Mouse (Mus musculus) gastrocnemius, postnatal 36 days (tissue): ENCODE results near the gene Ldlrad3. TPM values are rescaled to one million over a fixed set of nuclear protein-coding genes. Genes with fewer than 3 reads are reported as not detected.
A peak's percentile ranks its signal among the peaks of the same experiment; 100 is the strongest.

ENCODE experiments used
- DNase-seq, 2 experiments: peaks; one replicate each; pipeline ENCODE4 v3.0.0; 2022
- intact Hi-C: fragments of 180-260 bp; cut with DNase I; formaldehyde crosslinking; loops from one replicate; pipeline ENCODE4 v1.15.1; 2025
- long read RNA-seq, 2 experiments: library from polyadenylated mRNA; stranded (forward); transcript quantifications; one replicate each; pipeline ENCODE4 v2.0.0; 2021
- total RNA-seq, 2 experiments: library from RNA; stranded (reverse); gene quantifications; 2 replicates each; pipeline ENCODE4 v1.2.3; 2021

Ldlrad3 gene
- 1 to 10 TPM; 4.1 to 5.4 TPM for total RNA-seq
- long read RNA-seq, experiment 1, partial matches to known transcripts = 0 of 7 reads
- long read RNA-seq, experiment 1, other reads (novel, unspliced or antisense) = 5 of 7 reads
- long read RNA-seq, experiment 2, partial matches to known transcripts = 2 of 6 reads
- long read RNA-seq, experiment 2, other reads (novel, unspliced or antisense) = 3 of 6 reads

DNA sequence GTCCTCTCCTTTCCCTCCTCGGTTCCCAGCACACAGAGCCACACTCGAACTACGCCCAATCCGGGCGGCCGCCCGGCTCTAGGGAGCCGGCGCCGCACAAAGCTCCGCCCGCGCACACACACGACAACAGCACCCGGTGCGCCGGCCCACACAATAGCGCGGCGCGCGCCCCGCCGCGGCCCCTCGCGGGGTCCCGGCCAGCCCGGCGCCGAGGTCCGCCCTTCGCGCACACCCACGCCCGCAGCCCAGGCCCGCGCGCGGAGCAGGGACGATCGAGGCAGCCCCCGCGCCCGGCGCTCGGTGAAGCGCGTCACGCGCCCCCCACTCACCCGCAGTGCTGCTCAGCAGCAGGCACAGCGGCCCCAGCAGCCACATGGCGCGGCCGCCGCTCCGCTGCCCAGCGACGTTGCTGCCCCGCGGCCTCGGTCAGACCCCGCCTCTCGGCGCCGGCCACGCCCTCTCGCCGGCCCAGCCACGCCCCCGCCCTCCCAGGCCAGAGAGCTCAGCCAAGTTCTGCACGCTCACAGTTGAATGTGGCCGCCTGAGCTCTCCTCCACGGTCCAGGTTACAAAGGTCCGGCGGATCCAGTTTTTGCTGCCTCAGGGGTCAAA, at the start of gene Ldlrad3:
Gene Ldlrad3, minus strand, starts transcription at position 435 of the 611 bp plus-strand sequence.
- intact Hi-C loops = loop anchor here (5.0 kb wide), 2 partner anchors 74 to 94 kb away; no protein-coding TSS in a partner anchor
- peak; percentile 88 to 92 for DNase-seq

DNA sequence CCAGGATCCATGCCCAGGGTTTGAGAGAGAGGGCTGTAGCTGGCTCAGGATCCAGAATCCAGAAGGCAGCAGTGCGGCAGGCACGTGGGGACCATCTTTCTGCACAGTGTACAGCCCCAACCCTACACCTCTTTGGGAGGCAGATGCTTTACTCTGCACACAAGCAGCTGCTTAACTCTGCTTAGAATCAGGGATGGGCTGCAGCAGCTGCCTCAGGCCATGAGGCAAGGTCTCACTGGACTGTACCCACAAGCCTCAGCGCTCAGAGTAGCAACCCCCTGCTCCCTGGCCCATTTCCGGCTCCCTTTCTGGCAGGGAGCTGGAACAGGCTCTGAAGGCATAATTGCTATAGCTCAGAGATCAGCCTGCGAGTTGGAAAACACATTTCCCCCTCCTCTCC, 45.3 kb upstream of the Ldlrad3 start:
- no peak for DNase-seq
- intact Hi-C loops = no loop called here

- DNase-seq = no peak
- intact Hi-C loops = no loop called here
These were observed 42.9 kb upstream of the Ldlrad3 start for GRCm38 (mm10) chr2:102229126-102229525.

GRCm38 (mm10) chr2:102228331-102228730, 42.1 kb upstream of the Ldlrad3 start:
- intact Hi-C loops = no loop called here
- DNase-seq = no peak

- no peak for DNase-seq
These were observed 41.7 kb upstream of the Ldlrad3 start for GRCm38 (mm10) chr2:102227839-102228238.

DNA sequence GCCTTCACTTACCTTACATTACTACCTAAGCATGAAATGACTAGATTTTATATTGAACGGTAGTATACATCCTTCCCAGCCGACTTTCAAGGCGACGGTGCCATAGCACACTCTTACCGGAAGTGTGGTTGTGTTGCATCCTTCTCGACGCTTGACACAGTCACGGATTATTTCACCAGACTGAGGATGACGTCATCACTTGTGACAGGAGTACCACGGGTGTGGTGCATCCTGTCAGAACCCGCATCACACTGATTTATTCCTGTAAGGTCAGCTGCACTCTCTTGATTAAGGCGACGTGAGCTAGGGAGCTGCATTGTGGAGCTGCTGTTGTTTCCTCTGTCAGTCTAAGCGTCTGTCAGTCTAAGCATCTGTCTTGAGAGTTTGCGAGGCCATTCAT, 40.1 kb upstream of the Ldlrad3 start:
- intact Hi-C loops = no loop called here
- DNase-seq = no peak

More at GRCm38 (mm10) chr2:102227839-102228238, 41.7 kb upstream of the Ldlrad3 start:
- intact Hi-C loops = no loop called here

DNA sequence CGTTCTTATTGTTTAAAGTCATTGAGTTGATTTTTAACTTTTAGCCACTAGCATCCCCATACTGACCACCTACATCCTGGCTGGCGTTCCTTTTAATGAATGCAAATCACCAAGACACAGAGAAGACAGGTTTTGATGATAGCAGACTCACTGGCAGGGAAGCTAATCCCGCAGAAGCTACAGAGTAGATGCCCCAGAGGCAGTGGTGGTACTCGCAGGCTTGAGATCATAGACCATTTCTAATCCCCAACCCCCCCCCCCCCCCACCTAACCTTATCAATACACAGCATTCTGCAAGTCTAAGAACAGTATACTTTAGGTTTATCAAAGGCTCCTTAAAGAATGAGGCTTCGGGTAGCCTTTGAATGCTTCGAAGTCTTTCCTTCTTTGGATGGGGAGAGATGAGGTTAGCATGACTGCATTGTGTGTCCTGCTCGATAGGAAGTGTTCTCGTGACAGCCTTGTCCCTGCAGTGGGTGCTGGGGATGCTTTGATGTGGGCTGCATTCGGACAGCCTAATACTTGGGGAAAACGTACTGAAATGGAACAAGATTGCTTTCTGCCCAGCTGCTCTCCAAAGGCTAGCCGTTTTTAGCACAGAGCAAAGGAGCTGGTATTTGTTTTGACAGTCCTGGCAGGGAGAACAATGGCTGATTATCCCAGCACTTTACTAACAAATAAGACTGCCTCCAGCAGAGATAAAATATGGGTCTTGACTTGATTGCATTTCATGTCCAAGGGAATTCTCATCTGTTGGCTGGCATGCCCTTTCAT, 37.4 kb upstream of the Ldlrad3 start:
- DNase-seq = no peak
- intact Hi-C loops = no loop called here

DNA sequence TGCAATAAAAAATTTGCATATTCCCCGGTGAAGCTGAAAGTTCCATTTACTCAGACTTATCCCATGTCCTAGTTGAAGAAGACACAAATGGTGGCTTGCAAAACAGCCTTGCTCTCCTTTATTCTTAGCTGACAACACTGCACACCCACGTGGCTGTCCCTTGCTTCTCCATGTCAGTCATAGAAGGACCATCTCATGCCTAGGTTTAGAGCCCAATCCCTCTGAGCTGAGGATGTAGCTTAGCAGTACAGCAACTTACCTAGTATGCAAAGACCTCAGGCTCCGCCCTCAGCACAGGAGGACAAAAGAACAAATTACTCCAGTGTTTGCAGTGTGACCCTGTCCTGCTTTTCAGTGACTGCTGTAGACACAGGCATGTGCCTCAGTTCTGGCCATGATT, 36.6 kb upstream of the Ldlrad3 start:
- intact Hi-C loops = no loop called here
- DNase-seq = no peak

DNA sequence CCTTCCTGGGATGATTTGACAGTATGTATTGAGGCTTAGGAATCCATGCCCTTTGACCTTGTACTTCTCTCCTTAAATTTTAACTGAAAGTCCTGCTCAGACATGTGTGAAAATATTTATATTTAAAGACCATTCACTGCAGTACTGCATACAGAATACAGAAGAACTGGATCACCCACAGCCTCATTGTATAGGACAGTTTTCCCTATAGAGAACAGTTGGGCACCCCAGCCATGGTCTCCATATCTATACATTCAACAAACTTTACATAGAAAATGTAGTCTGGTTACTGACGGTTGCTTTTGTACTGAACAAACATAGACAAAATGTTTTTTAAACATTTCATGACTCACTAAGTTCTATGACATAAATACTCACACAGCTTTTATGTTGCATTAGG, 30.6 kb upstream of the Ldlrad3 start:
- no peak for DNase-seq
- intact Hi-C loops = no loop called here

GRCm38 (mm10) chr2:102212096-102212495, 25.9 kb upstream of the Ldlrad3 start:
- intact Hi-C loops = no loop called here
- DNase-seq = no peak

DNA sequence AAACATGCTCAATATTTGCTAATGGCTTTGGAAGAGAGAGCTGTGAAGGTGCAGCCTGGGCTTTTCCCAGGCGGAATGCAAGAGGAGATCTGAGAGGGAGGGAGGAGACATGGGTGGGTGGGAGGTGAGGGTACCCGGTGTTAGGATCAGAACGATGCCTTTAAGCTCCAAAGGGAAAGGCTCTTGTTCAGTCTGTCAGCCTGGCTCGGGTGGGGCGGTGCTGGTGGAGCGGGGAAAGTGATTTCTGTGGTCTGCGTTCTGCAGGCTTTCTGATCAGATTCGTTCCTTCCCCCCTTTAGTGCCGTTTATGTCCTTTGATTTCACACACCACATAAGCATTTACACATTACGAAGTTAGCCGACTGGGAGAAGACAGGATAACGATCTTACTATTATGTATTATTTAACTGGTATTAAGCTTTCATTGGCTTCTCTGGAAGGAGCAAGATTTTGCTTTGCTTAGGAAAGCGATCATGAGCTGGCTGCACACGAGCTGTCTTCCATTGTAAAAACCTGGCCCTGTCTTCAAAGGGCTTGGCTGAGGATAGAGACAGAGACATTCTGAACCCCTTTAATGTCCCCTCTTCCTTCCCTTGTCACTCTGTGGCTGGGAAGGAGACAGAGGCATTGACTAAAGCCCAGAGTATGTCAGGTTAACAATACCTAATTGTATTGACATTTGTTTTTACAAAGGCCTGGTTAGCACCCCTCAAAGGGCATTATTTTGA, 19.7 kb upstream of the Ldlrad3 start:
- intact Hi-C loops = no loop called here
- no peak for DNase-seq

- no peak for DNase-seq
- intact Hi-C loops = no loop called here
These were observed 17.3 kb upstream of the Ldlrad3 start for GRCm38 (mm10) chr2:102203478-102203877.

DNA sequence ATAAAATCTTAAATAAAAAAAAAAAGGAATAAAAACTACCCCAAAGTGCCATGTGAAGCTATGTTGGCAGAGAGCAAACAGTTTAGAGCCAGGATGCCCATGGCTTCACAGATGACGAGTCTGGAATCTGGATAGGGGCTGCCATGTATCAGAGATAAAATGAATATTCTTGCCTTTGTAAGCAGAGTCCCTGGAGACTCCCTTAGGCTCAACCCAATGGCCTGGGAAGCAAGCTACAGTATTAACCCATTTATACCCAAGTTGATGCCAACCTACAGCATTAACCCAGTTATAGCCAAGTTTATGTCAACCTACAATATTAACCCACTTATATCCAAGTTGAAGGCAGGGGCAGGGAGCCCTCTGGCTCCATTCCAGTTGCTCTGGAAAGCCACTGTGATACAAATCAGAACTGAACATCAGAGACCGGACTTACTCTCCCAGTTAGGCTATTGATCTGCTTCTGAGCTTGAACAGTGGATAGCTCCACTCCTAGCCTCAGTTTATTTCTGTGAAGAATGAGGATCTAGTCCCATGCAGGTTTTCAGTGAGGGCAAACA, 16.1 kb upstream of the Ldlrad3 start:
- no peak for DNase-seq
- intact Hi-C loops = no loop called here

DNA sequence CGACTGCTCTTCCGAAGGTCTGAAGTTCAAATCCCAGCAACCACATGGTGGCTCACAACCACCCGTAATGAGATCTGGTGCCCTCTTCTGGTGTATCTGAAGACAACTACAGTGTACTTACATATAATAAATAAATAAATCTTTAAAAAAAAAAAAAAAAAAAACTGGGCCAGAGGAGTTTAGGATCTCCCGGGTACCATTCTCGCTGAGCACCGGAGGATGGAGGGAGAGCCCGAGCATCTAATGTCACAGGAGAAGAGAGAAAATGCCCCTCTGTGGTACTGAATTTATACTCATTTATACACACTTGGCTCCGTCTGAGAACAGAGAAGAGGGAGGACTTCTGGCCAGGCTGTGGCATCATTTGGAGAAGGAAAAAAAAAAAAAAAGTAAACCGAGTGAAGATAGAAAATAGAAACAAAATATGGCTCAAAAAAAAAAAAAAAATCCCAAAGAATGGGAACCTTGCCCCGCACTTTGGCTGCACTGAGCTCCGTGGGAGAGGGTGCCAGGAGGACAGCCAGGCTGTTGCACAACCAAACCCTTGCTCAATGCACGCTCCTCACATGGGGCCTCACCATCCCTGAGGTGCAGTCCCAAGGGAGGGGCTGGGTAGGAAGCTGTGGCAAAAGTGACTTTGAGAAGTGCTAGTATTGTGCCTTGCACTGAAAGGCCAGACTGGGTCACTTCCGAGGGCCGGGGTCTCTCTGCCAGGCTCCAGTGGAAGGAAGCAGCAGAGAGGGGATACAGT, 15.2 kb upstream of the Ldlrad3 start:
- intact Hi-C loops = no loop called here
- peak; percentile 37 to 51 for DNase-seq

GRCm38 (mm10) chr2:102197332-102197731, 11.1 kb upstream of the Ldlrad3 start:
- no peak for DNase-seq
- intact Hi-C loops = no loop called here

- intact Hi-C loops = no loop called here
These were observed 10.5 kb upstream of the Ldlrad3 start for GRCm38 (mm10) chr2:102196709-102197108.

GRCm38 (mm10) chr2:102195494-102195893, 9.3 kb upstream of the Ldlrad3 start:
- DNase-seq = no peak
- intact Hi-C loops = no loop called here

More at GRCm38 (mm10) chr2:102196709-102197108, 10.5 kb upstream of the Ldlrad3 start:
- peak; percentile 38 to 39 for DNase-seq

- no peak for DNase-seq
- intact Hi-C loops = no loop called here
These were observed 8.1 kb upstream of the Ldlrad3 start for GRCm38 (mm10) chr2:102194247-102194646.

DNA sequence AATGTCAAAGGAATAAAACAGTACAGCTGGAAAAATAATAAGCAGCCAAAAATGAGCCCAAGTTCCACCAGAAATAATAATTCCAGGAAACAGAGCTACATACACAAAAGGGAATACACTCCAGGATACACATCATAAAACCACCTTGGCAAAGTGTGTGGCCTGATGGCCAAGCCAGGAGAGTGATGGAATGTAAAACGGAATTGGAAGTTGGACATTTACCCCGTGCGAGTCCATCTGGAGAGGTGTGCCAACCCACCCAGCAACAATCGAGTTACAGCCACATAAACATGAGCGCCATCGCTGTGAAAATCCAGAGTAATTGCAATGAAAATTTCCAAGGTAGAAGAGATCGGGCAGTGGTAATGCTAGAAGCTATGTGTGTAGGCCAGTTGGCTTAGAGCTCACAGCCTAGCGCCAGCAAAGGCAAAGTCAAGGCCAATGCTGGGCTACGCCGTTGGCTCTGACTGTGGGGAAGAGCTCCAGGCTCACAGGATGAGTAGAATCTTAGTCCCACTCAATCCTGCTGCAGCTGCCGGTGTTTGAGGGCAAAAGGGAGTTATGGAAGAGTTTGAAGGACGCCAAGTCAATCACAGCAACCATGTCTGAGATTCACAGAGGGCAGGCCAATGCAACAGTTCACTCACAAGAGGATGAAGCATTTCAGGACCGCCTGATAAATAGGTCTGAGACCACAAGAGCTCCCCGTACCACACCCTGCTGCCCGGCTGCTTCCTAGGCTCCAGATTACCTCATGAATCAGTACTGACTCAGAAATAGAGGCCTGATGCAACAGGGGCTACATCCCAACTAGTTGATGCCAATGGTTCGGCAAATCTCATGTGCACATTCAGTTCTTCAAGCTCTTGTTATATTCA, 7.0 kb upstream of the Ldlrad3 start:
- intact Hi-C loops = no loop called here
- DNase-seq = peak; percentile 66 to 67
